Mouse (Mus musculus): Measurements from ENCODE around the gene Nutf2-ps1. TPM values are rescaled to one million over a fixed set of nuclear protein-coding genes. Genes with fewer than 3 reads are reported as not detected.

The Nutf2-ps1 gene
- total and polyA plus RNA-seq, 2 experiments from 2014 or later = 94.6 to 160 TPM

- ATAC-seq (ENCODE audit: low FRiP score) (no peak), DNase-seq (ENCODE audit: low spot score) (no peak)
- Histone ChIP-seq H3K4me3 (ENCODE audit: low read depth, low read length) (no peak overlapping the region), H3K36me3 (ENCODE audit: insufficient read depth, low read length) (no peaks in the 10 kb centered on the region), H3K4me2 (ENCODE audit: low read depth, low read length, poor library complexity, severe bottlenecking) (no peak overlapping the region), H3K9ac (replicated peaks; ENCODE audit: low read length, poor library complexity, severe bottlenecking) (no peak overlapping the region), H3K9me3 (ENCODE audit: low read length) (no peaks in the 10 kb centered on the region), H3K4me1 (ENCODE audit: insufficient read depth, low read length) (no peaks in the 10 kb centered on the region), H3K27ac (ENCODE audit: low read depth, low read length) (no peak overlapping the region), H3K27me3 (ENCODE audit: insufficient read depth, low read length) (no peaks in the 10 kb centered on the region)
- 67% methylated on average over 6 of the region's 6 CpGs for WGBS
- TF ChIP-seq CTCF (IDR thresholded peaks at IDR 0.05) = no peak
Measured at GRCm38 (mm10) chr19:53552795-53553194, 36.1 kb downstream of the Nutf2-ps1 start.

- 46% methylated on average over 10 of the region's 10 CpGs for WGBS
- H3K9ac ChIP-seq (replicated peaks; ENCODE audit: low read length, poor library complexity, severe bottlenecking) = no peak overlapping the region
- no peak overlapping the region for H3K4me3 ChIP-seq (ENCODE audit: low read depth, low read length)
- H3K4me2 ChIP-seq (ENCODE audit: low read depth, low read length, poor library complexity, severe bottlenecking) = no peak overlapping the region
- ATAC-seq (ENCODE audit: low FRiP score) (no peak), DNase-seq (ENCODE audit: low spot score) (no peak)
- no peak for TF ChIP-seq CTCF (IDR thresholded peaks at IDR 0.05)
- no peaks in the 10 kb centered on the region for H3K4me1 ChIP-seq (ENCODE audit: insufficient read depth, low read length)
- H3K36me3 ChIP-seq (ENCODE audit: insufficient read depth, low read length) = no peaks in the 10 kb centered on the region
- H3K9me3 ChIP-seq (ENCODE audit: low read length) = no peaks in the 10 kb centered on the region
- no peak overlapping the region for H3K27ac ChIP-seq (ENCODE audit: low read depth, low read length)
- no peaks in the 10 kb centered on the region for H3K27me3 ChIP-seq (ENCODE audit: insufficient read depth, low read length)
Measured at GRCm38 (mm10) chr19:53552216-53552786, 36.6 kb downstream of the Nutf2-ps1 start.

GRCm38 (mm10) chr19:53550972-53551371, 37.9 kb downstream of the Nutf2-ps1 start:
- H3K9ac ChIP-seq (replicated peaks; ENCODE audit: low read length, poor library complexity, severe bottlenecking) = no peak overlapping the region
- no peak overlapping the region for H3K4me3 ChIP-seq (ENCODE audit: low read depth, low read length)
- no peak overlapping the region for H3K27ac ChIP-seq (ENCODE audit: low read depth, low read length)
- no peak overlapping the region for H3K4me2 ChIP-seq (ENCODE audit: low read depth, low read length, poor library complexity, severe bottlenecking)
- no peak for TF ChIP-seq CTCF (IDR thresholded peaks at IDR 0.05)
- H3K4me1 ChIP-seq (ENCODE audit: insufficient read depth, low read length) = no peaks in the 10 kb centered on the region
- no peaks in the 10 kb centered on the region for H3K36me3 ChIP-seq (ENCODE audit: insufficient read depth, low read length)
- no peaks in the 10 kb centered on the region for H3K9me3 ChIP-seq (ENCODE audit: low read length)
- H3K27me3 ChIP-seq (ENCODE audit: insufficient read depth, low read length) = no peaks in the 10 kb centered on the region
- DNase-seq (ENCODE audit: low spot score) = no peak
- 86% methylated on average over 12 of the region's 12 CpGs for WGBS
- no peak for ATAC-seq (ENCODE audit: low FRiP score)

GRCm38 (mm10) chr19:53547597-53547996, 41.3 kb downstream of the Nutf2-ps1 start:
- Histone ChIP-seq H3K36me3 (ENCODE audit: insufficient read depth, low read length) (no peaks in the 10 kb centered on the region), H3K9me3 (ENCODE audit: low read length) (no peaks in the 10 kb centered on the region), H3K27ac (ENCODE audit: low read depth, low read length) (no peak overlapping the region), H3K27me3 (ENCODE audit: insufficient read depth, low read length) (no peaks in the 10 kb centered on the region), H3K4me2 (ENCODE audit: low read depth, low read length, poor library complexity, severe bottlenecking) (no peak overlapping the region), H3K4me1 (ENCODE audit: insufficient read depth, low read length) (no peaks in the 10 kb centered on the region), H3K9ac (replicated peaks; ENCODE audit: low read length, poor library complexity, severe bottlenecking) (no peak overlapping the region), H3K4me3 (ENCODE audit: low read depth, low read length) (no peak overlapping the region)
- DNase-seq (ENCODE audit: low spot score) = no peak
- no peak for ATAC-seq (ENCODE audit: low FRiP score)
- 32% methylated on average over 8 of the region's 8 CpGs for WGBS
- TF ChIP-seq CTCF (IDR thresholded peaks at IDR 0.05) = no peak

DNA sequence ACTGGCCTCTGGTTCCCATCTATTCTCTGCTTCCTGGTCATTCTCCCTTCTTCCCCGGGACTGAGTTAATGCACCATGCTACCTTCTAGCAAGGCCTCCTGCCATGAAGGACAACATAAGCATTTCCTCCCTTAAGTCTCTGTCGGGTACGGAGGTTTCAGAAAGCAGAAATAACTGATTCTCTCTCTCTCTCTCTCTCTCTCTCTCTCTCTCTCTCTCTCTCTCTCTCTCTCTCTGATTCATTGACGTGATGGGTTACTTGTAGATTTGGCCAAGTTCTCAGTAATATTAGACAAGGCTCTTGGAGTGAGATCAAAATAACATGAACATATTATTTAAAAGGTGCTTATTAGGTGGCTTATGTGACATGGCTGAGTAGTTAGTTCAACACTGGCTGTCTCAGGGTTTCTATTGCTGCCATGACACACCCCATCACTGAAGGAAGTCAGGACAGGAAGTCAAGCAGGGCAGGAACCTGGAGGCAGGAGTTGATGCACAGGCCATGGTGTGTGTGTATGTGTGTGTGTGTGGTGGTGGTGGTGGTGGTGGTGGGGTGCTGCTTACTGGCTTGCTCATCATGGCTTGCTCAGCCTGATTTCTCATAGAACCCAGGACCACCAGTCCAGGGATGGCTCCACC, 43.8 kb downstream of the Nutf2-ps1 start:
- no peaks in the 10 kb centered on the region for H3K36me3 ChIP-seq (ENCODE audit: insufficient read depth, low read length)
- no peak for TF ChIP-seq CTCF (IDR thresholded peaks at IDR 0.05)

DNA sequence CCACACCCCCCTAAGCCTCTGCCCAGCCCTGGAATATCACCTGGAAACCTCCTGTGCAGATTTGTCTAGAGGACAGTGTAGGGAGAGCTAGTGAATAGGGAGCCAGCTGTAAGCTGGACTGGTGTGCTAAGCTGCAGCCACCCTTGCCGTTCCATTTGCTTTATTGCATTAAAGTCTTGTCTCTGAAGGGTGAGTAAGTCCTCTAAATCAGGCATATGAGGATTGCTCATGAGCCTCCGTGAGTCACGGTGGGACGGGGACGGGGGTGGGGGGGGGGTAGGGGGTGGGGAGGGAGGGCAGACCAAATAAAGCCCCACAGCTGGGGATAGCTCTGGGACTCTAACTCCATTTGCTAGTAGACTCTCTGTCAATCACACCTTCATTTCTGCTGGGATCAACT, 45.3 kb downstream of the Nutf2-ps1 start:
- Histone ChIP-seq H3K27me3 (ENCODE audit: insufficient read depth, low read length) (no peaks in the 10 kb centered on the region), H3K9me3 (ENCODE audit: low read length) (no peaks in the 10 kb centered on the region), H3K36me3 (ENCODE audit: insufficient read depth, low read length) (no peaks in the 10 kb centered on the region), H3K9ac (replicated peaks; ENCODE audit: low read length, poor library complexity, severe bottlenecking) (no peak overlapping the region), H3K27ac (ENCODE audit: low read depth, low read length) (no peak overlapping the region), H3K4me3 (ENCODE audit: low read depth, low read length) (no peak overlapping the region), H3K4me2 (ENCODE audit: low read depth, low read length, poor library complexity, severe bottlenecking) (no peak overlapping the region), H3K4me1 (ENCODE audit: insufficient read depth, low read length) (no peaks in the 10 kb centered on the region)
- no peak for DNase-seq (ENCODE audit: low spot score)
- WGBS = 54% methylated on average over 5 of the region's 5 CpGs
- no peak for ATAC-seq (ENCODE audit: low FRiP score)
- TF ChIP-seq CTCF (IDR thresholded peaks at IDR 0.05) = no peak

More for the DNA sequence above, 43.8 kb downstream of the Nutf2-ps1 start:
- H3K27me3 ChIP-seq (ENCODE audit: insufficient read depth, low read length) = no peaks in the 10 kb centered on the region
- no peak overlapping the region for H3K9ac ChIP-seq (replicated peaks; ENCODE audit: low read length, poor library complexity, severe bottlenecking)
- ATAC-seq (ENCODE audit: low FRiP score) (no peak), DNase-seq (ENCODE audit: low spot score) (no peak)
- H3K4me1 ChIP-seq (ENCODE audit: insufficient read depth, low read length) = no peaks in the 10 kb centered on the region
- no peak overlapping the region for H3K4me3 ChIP-seq (ENCODE audit: low read depth, low read length)
- no peak overlapping the region for H3K27ac ChIP-seq (ENCODE audit: low read depth, low read length)
- H3K4me2 ChIP-seq (ENCODE audit: low read depth, low read length, poor library complexity, severe bottlenecking) = no peak overlapping the region
- H3K9me3 ChIP-seq (ENCODE audit: low read length) = no peaks in the 10 kb centered on the region
- 67% methylated on average over 4 of the region's 4 CpGs for WGBS

Data from midbrain, postnatal 0 days (tissue).